Mouse (Mus musculus): ENCODE measurements around the gene Nhp2.
"Not testable (repeated sequence)": the region's sequence is repeated elsewhere in the genome, so short reads cannot be mapped to it uniquely, and the experiment has no call there.

Nhp2 gene

DNA sequence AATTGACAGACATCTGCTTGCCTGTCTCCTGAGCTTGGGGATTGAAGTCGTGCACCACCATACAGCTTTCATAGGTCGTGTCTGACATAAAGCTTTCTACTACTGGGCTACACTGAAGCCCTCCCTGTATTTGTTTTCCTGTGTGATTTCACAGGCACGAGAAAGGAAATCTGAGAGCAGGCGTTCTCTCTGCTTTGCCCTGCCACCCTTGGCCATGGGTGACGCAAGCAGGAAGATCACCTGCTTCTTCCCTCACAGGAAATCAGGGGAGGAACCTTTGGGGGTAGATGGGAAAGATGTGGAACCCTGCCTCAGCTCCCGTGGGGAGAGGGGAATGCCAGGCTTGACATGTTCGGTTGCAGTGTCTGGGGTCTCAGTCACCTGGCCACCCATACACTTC lies 38.8 kb downstream of the Nhp2 start:
- DNase-seq (ENCODE audit: low spot score) = no peak

DNA sequence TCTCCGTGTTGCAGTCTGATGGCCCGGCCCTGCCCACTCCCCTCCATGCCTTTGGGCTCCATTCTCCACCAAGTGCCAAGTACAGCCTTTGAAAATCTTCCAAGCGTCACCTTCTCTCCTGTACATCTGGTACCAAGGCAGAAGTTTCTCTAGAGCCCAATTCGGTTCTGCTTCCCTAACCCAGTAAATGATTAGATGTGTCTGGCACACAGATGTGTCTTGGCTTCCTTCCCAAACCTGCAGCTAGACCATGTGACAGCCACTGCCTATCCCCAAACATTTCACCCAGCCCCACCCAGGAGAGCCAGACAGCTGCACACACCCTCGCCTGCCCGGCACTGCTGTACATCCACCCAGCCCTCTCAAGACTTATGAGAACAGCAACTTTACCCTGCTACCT lies 39.2 kb downstream of the Nhp2 start:
- peak; percentile 75 for DNase-seq (ENCODE audit: low spot score)

DNA sequence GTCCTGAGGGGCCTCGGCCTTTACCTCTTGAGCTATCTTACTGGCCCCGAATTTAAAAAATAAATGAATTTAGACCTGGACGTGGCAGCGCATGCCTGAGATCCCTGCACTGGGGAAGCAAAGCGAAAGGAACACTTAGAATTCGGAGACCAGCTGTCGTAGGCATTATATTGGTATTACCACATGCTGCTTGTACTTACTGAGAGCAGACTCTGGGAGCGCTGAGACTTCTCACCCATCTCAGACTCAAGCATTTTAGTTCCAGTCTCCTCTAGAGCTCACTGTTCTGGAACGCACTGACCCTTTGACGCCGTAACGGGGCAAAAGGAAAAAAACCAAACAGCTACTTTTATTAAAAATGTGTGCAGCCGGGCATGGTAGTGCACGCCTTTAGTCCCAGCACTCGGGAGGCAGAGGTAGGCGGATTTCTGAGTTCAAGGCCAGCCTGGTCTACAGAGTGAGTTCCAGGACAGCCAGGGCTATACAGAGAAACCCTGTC lies 42.4 kb downstream of the Nhp2 start:
- DNase-seq (ENCODE audit: low spot score) = no peak

DNA sequence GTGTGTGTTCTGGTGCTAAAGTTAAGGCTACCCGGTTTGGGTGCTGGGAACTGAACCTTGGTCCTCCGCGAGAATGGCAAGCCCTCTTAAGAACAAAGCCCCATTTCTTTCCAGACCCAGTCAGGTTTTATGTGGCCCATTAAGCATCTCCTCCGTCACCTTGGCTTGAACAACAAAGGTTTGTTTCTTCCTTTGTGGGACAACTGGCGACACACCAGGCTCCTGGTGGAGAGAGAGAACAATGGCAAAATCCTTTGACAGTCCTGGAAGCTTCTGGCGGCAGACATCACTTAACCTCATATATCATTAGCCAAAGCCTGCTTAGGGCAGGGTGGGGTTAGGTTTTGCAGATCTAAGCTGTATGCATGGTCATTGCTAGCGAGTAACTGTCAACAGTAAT lies 43.1 kb downstream of the Nhp2 start:
- DNase-seq (ENCODE audit: low spot score) = no peak

DNA sequence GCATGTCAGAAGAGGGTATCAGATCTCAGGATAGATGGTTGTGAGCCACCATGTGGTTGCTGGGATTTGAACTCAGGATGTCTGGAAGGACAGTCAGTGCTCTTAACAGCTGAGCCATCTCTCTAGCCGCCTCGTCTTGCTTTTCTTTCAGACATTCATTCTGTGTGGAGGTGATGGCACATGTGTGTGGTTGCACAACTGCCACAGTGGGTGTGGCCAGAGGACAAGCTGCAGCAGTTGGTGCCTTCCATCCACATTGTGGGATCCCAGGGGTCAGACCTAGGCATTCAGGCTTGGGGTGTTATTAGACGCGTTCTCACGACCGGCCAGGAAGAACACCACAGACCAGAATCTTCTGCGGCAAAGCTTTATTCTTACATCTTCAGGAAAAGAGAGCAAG lies 45.2 kb downstream of the Nhp2 start:
- DNase-seq (ENCODE audit: low spot score) = not testable (repeated sequence)

GRCm38 (mm10) chr11:51670846-51671245 lies 51.3 kb downstream of the Nhp2 start:
- no peak for DNase-seq (ENCODE audit: low spot score)

DNA sequence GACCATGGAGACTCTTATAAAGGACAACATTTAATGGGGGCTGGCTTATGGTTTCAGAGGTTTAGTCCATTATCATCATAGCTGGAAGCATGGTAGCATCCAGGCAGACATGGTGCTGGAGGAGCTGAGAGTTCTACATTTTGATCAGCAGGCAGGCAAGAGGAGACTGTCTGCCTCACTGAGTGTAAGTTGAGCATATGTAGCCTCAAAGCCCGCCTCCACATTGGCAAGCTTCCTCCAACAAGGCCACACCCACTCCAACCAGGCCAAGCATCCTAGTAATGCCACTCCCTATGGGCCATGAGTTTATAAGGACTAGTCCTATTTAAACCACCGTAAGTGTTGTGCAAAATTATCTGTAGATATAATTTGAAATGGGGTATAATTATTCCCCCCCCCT lies 51.8 kb downstream of the Nhp2 start:
- DNase-seq (ENCODE audit: low spot score) = no peak

DNA sequence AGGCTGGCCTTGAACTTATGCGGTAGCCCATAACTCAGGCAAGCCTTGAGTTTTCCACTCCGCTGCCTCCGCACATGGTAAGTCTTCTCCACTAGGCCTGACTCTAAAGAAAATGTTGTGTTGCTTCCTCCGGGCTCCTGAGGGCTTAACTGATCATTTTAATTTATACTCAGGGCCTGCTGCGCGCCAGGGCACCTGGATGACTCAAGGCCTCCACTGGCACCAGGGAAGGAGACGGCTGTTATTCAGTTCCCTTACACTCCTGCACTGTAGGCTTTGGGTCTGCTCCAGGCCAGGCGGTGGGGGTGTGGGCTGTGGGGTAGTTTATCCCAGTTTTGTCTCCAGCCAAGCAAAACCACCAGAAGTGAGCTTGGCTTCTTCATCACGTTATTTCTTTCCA lies 53.8 kb downstream of the Nhp2 start:
- DNase-seq (ENCODE audit: low spot score) = no peak
